Mouse (Mus musculus) right cerebral cortex, postnatal 14 days (tissue): ENCODE measurements around the gene Eif4g1.
"Not testable (repeated sequence)": the region's sequence is repeated elsewhere in the genome, so short reads cannot be mapped to it uniquely, and the experiment has no call there.

ENCODE experiments used
- DNase-seq: peaks from one replicate; pipeline ENCODE4 v3.0.0; 2022

Gene Eif4g1

DNA sequence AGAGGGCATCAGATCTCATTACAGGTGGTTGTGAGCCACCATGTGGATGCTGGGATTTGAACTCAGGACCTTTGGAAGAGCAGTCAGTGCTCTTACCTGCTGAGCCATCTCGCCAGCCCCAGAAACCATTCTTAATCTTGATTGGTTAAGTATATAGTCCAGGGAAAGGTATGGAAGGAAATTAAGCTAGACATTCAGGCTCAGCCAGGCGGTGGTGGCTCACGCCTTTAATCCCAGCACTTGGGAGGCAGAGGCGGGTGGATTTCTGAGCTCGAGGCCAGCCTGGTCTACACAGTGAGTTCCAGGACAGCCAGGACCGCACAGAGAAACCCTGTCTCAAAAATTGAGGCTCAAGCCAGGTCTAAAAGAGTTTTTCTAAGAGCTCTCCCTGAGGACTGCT, at the start of gene Eif4g1:
Eif4g1 (plus strand) TSS at position 301 of the 400 bp plus-strand sequence.
- DNase-seq: not testable (repeated sequence)

DNA sequence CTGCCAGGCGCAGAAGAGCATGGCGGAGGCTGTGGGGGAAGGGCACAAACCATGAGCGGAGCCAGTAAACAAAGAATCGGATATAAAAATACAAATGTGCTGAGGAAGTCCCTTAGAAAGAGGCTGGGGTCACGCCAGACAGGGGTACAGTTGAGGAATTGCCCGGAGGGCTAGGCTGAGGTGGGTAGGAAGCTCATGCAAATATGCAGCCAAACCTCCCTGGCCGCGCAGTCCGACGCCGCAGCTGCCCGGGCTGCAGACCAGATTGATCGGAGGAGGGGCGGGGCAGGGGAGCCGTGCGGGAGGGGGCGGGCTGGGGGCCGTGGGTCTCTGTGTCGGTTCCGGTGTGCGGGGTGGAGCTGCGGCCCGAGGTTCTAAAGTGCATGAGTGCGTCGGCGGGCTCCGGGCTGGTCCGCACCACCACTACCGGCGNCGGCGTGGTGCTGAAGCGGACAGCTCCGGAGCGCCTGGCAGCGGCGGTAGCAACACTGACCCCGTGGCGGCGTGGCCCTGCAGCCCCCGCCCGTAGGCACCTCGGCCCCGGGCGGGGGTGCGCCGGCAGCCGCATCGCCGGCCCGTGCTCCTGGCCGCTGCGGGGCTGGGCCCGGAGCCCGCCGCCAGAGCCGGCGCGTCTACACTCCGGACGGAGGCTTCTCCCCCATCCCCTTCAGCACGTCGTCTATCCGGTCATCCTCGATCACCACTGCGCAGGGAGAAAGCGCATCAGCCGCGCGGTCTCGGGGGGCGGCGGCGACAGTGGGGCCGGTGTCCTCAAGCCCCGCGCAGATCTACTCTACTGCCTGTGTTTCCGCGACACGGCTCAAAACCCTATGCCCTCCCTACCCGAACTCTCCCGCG, 48.3 kb upstream of the Eif4g1 start:
- DNase-seq: no peak

GRCm38 (mm10) chr16:20620399-20620735, 47.7 kb upstream of the Eif4g1 start:
- no peak for DNase-seq

- DNase-seq: peak; percentile 24
Measured at GRCm38 (mm10) chr16:20620751-20621190, 47.3 kb upstream of the Eif4g1 start.

DNA sequence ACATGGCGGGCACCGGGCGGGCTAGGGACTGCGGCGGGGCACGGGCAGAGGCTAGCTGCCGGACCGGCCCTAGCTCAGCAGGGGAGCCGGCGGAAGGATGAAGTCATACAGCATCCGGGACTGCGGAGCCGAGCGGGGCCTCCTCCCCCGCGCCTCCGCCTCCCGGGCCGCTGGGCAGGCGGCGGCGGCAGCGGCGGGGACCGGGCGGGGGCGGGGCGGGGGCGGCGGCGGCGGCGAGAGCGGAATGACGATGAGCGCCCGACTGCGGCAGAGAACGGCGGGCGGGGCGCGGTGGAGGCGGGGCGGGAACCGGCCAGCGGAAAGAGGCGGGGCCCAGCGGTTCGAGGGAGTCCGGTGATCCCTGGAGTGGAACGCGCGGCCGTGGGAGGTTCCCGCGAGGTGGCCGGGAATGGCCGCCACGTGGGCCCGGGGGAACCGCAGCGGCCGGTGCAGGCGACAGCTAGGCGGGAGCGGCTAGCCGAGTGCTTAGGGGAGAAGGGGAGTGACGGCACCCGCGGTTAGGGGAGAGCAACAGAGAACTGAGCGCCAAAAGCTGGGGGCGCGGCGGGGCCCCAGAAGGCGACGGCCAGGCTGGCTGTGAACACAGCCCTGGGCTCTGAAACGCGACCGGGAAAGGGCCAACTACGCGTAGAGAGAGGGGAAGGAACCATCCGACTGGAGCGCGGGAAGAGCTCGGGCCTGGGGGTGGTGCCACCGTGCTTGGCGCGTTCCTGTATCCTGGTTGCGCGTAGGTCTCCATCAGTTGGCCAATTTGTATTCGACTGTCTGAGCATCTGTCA, 46.7 kb upstream of the Eif4g1 start, which contains the start of gene Camk2n2:
Camk2n2 (minus strand) TSS at position 97 of the 800 bp plus-strand sequence.
- peak; percentile 55 for DNase-seq

DNA sequence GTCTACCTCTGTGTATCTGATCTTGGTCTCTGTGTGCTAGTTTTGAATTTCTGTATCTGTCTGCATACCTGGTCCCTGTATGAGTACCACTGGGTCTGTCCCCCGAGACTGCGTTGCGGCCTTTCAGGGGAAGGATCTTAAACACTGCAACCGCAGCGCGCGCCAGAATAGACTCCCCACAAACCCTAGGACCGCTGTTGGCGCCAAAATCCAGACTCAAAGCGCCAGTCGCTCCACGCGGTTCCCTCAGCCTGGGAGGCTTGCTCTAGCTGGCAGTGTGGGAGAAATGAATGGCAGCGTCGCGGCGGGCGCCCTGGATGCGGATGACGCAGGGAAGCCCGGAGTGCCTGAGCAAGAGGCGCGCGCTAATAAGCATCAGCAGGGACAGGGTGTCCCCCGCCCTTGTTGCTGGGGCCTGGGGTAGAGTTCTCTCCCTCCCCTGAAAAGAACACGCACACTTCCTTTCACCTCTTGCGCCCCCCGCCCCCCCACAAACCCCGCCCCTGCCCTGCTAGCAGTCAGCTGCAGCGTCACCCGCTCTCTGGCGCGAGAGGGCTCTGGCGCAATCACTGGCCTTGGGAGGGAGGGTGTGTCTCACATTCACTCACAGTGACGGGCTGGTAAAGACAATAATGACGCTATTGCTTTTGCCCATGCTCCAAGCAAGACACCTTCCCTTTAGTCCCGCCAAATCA, 46.0 kb upstream of the Eif4g1 start:
- DNase-seq: peak; percentile 68

GRCm38 (mm10) chr16:20623211-20623610, 44.9 kb upstream of the Eif4g1 start:
- DNase-seq: no peak

DNA sequence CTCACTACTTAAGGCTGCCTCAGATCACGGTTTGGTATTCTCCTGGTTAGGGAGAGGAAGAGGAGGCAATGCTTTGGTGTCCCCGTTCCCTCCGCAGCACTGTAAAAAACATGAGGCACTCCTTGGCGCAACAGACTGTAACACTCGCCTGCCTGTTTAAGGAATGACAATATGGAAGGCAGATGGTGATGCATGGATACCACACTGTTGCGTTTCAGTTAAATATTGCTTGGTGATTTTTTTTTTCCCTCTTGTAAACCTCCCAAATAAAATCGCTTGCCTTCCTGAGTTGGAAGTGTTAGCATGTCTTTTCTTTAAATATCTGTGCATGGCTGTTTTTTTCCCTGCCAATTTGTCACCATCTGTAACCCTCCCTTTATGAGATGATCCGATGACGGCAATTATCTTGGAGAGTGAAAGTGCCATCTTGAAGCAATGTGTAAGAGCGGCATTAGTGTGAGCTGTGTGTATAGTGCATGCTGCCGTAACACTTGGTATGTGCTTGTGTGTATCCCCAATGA, 39.2 kb upstream of the Eif4g1 start:
- DNase-seq: no peak

- DNase-seq: peak; percentile 45
Measured at GRCm38 (mm10) chr16:20629731-20630634, 38.1 kb upstream of the Eif4g1 start, which contains the start of gene Ece2. Gene Ece2 (plus strand): TSS chr16:20629828.

DNA sequence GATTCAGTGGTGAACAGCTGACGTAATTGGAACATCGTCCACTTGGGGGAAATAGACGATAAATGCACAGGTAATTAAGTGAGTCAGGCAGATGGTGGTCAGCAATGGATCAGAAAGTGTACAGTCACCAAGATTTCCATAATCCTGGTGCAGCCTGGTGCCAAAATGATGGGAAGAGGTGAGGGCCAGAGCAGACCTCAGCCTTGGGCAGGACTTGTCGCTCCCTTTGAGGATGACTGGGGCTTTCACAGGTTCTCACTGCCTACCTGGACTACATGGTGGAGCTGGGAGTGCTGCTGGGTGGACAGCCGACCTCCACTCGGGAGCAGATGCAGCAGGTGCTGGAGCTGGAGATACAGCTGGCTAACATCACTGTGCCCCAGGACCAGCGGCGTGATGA, 30.7 kb upstream of the Eif4g1 start:
- DNase-seq: no peak

DNA sequence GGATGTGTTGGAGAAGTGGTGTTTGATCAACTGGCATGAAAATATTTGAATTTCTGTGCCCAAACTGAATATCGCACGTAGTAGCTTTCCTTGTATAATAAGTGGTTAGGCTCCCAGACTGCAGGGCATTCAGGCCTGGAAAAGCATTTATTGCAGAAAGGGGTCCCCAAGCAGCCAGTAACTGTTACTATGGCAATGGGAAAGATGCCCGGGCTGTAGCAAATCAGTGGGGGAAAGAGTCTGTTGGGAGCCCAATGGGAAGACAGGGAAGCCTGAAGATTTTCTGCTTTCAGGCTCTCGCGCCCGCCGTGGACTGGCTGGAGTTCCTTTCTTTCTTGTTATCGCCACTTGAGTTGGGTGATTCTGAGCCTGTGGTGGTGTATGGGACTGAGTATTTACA, 29.7 kb upstream of the Eif4g1 start:
- DNase-seq: peak; percentile 48

GRCm38 (mm10) chr16:20642161-20642560, 26.0 kb upstream of the Eif4g1 start:
- peak; percentile 80 for DNase-seq

DNA sequence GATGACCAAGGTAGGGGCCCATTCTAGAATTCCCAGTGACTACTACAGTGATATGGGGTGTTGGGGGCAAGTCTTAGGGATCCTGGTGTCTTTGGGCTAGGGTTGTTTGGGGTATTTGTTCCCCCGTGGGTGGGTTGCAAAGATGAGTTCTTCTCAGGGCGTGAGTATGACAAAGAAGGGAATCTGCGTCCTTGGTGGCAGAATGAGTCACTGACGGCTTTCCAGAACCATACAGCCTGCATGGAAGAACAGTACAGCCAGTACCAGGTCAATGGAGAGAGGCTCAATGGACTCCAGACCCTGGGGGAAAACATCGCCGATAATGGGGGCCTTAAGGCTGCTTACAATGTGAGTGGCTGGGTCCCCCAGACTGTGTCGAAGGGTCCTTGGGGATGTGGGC, 24.2 kb upstream of the Eif4g1 start:
- no peak for DNase-seq

DNA sequence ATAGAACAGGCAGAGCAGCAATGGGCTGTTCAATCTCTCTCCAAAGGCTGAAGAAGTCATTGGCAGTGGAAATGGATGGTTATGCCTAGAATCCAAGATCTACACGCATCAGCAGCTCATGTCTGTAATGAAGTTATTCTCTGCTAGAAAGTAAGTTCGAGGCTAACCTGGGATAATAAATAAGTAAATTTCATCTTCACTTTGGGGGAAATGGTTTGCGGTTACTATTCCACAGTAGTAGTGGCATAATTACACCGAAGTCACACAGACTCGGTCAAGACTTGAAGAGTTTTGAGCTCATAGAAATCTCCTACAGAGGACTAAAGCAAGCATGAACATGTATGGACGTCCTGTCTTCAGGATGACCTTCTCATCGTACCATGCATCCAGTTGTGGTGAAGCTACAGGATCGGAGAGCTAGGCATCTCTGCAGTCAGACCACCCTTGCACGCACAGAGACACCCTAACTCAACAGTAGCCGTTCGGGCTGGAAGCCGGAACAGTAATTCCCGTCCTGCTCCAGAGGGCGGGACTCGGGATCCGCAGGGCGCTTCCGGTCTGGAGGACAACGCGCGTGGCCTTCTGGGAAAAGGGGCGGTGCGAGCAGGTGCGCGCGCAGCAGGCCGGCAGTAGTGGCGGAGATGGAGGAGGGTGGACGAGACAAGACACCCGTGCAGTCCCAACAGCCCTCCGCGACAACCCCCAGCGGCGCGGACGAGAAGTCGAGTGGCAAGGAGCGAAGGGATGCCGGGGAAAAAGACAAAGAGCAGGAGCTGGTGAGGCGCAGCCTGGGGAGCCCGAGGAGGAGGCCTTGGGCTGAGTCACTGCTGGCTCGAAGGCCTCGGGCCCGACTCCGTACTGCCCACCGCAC, 16.8 kb upstream of the Eif4g1 start, which contains the start of gene Psmd2:
Psmd2 (plus strand) TSS at position 577 of the 871 bp plus-strand sequence.
- peak; percentile 98 for DNase-seq

- DNase-seq: no peak
Measured at GRCm38 (mm10) chr16:20651947-20652310, 16.2 kb upstream of the Eif4g1 start.

GRCm38 (mm10) chr16:20653315-20653714, 14.8 kb upstream of the Eif4g1 start:
- DNase-seq: no peak

DNA sequence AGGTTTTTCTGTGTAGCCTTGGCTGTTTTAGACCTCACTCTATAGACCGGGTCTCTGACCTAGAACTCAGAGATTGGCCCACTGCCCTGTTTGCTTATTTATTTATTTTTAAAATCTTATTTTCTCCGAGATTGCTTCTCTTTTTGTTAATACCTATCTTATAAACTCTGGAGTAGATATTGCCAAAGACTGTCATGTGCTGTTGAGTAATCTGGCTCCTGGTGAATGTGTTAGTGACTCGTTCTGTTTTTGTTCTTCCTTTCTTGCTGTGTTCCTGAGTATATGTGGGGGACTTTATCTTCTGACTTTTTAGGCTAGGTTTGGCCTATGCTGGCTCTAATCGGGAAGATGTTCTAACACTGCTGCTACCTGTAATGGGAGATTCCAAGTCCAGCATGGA, 10.5 kb upstream of the Eif4g1 start:
- DNase-seq: no peak

- no peak for DNase-seq
Measured at GRCm38 (mm10) chr16:20670291-20670690, 2.2 kb downstream of the Eif4g1 start.

DNA sequence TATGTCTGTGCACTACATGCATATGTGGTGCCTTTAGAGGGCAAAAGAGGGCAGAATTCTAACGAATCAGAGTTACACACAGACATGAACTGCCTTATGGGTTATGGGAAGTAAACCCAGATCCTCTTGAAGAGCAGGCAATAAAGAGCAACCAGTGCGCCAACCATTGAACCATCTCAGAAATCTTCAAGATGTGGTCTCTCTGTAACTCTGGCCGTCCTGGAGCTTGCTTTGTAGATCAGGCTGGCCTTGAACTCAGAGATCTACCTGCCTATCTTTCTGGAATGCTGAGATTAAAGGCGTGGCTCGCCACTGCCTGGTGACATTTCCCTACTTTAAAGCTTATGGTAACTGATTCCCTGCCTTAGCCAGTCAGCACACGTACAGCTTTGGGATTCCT, 3.8 kb downstream of the Eif4g1 start:
- no peak for DNase-seq

GRCm38 (mm10) chr16:20672500-20672902, 4.4 kb downstream of the Eif4g1 start:
- DNase-seq: peak; percentile 96
